Mouse (Mus musculus) CH12.LX (cell line): ENCODE data around the gene Pbp2. TPM values are rescaled to one million over a fixed set of nuclear protein-coding genes. Genes with fewer than 3 reads are reported as not detected.

ENCODE experiments used
- DNase-seq: peaks from one replicate; pipeline ENCODE4 v3.0.0-alpha.2; 2013; ENCODE audit errors: extremely low read depth
- H3K27ac ChIP-seq: 2 replicates; pipeline ENCODE4 v1.5.1; 2012; ENCODE audit warnings: low read depth, mild to moderate bottlenecking, control low read depth, moderate library complexity; ENCODE audit not compliant: insufficient read depth
- H3K27me3 ChIP-seq: replicated peaks from 2 replicates; pipeline ENCODE3; 2012; ENCODE audit warnings: inconsistent platforms
- H3K36me3 ChIP-seq, 2 experiments: replicated peaks in 1 of 2; 2 replicates each; pipeline versions ENCODE3 to v1.6.1; 2012; ENCODE audit warnings: inconsistent platforms in 1 of 2, low read length in 1 of 2, mild to moderate bottlenecking in 1 of 2, mixed read lengths in 1 of 2, moderate library complexity in 1 of 2; ENCODE audit not compliant: control insufficient read depth in 1 of 2, insufficient read depth in 1 of 2
- H3K4me1 ChIP-seq, 2 experiments: 2 replicates each; pipeline ENCODE4 v1.6.1; 2012; ENCODE audit warnings: inconsistent platforms in 1 of 2, moderate library complexity in 1 of 2; ENCODE audit not compliant: insufficient read depth in 2 of 2, control insufficient read depth in 1 of 2
- H3K4me2 ChIP-seq: 2 replicates; pipeline ENCODE4 v1.6.1; 2012; ENCODE audit warnings: low read depth, mild to moderate bottlenecking, control low read depth; ENCODE audit not compliant: poor library complexity, insufficient read depth, severe bottlenecking
- H3K4me3 ChIP-seq, 3 experiments: fragments of 150-350 bp in 1 of 3; sonication (generic) in 1 of 3; replicated peaks in 1 of 3; 2 replicates each; pipeline versions ENCODE3 to v1.5.1; 2011 to 2012; ENCODE audit warnings: low read depth in 2 of 3, low read length in 2 of 3, mild to moderate bottlenecking in 2 of 3, moderate library complexity in 2 of 3, control low read depth in 1 of 3, improper control_type of control experiment in 1 of 3, inconsistent platforms in 1 of 3, mixed read lengths in 1 of 3; ENCODE audit not compliant: poor library complexity in 1 of 3
- H3K79me2 ChIP-seq: replicated peaks from 2 replicates; pipeline ENCODE4 v1.6.1; 2012; ENCODE audit warnings: mild to moderate bottlenecking, moderate library complexity; ENCODE audit not compliant: control insufficient read depth, poor library complexity, insufficient read depth, severe bottlenecking; ENCODE audit errors: extremely low read depth
- H3K9ac ChIP-seq: 2 replicates; pipeline ENCODE4 v1.6.1; 2012; ENCODE audit warnings: low read depth, mild to moderate bottlenecking, control low read depth, moderate library complexity; ENCODE audit not compliant: insufficient read depth
- H3K9me3 ChIP-seq: replicated peaks from 2 replicates; pipeline ENCODE3; 2012; ENCODE audit warnings: low read length, inconsistent platforms, mixed read lengths
- BHLHE40 ChIP-seq: IDR thresholded peaks from 2 replicates; pipeline ENCODE4 v1.6.1; 2011; ENCODE audit warnings: mild to moderate bottlenecking, low read depth, low read length, improper control_type of control experiment
- CHD1 ChIP-seq: IDR thresholded peaks from 2 replicates; pipeline ENCODE4 v1.6.1; 2012; ENCODE audit warnings: low read depth, low read length, improper control_type of control experiment, inconsistent platforms
- CHD2 ChIP-seq: IDR thresholded peaks from 2 replicates; pipeline ENCODE4 v1.6.1; 2011; ENCODE audit warnings: low read length, improper control_type of control experiment
- CTCF ChIP-seq, 2 experiments: IDR thresholded peaks in 1 of 2; conservative IDR thresholded peaks in 1 of 2; 2 replicates each; pipeline ENCODE4 v1.5.1; 2011 to 2012; ENCODE audit warnings: low read depth in 2 of 2, low read length in 2 of 2, improper control_type of control experiment in 1 of 2, inconsistent platforms in 1 of 2, mild to moderate bottlenecking in 1 of 2, moderate library complexity in 1 of 2
- E2F4 ChIP-seq: IDR thresholded peaks from 2 replicates; pipeline ENCODE4 v1.6.1; 2011; ENCODE audit warnings: low read depth, low read length, improper control_type of control experiment; ENCODE audit not compliant: insufficient replicate concordance
- ELF1 ChIP-seq: IDR thresholded peaks from 2 replicates; pipeline ENCODE4 v1.6.1; 2014; ENCODE audit warnings: low read depth, mild to moderate bottlenecking, inconsistent platforms, low read length, improper control_type of control experiment
- IRF4 ChIP-seq: IDR thresholded peaks from 2 replicates; pipeline ENCODE4 v1.6.1; 2014; ENCODE audit warnings: low read depth, mild to moderate bottlenecking, inconsistent platforms, low read length, improper control_type of control experiment
- JUND ChIP-seq: conservative IDR thresholded peaks from 2 replicates; pipeline ENCODE4 v1.6.1; 2011; ENCODE audit warnings: low read depth, low read length, improper control_type of control experiment
- KAT2A ChIP-seq: IDR thresholded peaks from 2 replicates; pipeline ENCODE4 v1.6.1; 2012; ENCODE audit warnings: low read length, improper control_type of control experiment, inconsistent platforms; ENCODE audit not compliant: insufficient replicate concordance
- MAX ChIP-seq: IDR thresholded peaks from 2 replicates; pipeline ENCODE4 v1.6.1; 2011; ENCODE audit warnings: low read length, improper control_type of control experiment
- MAZ ChIP-seq: IDR thresholded peaks from 2 replicates; pipeline ENCODE4 v1.6.1; 2012; ENCODE audit warnings: low read depth, mild to moderate bottlenecking, inconsistent platforms, low read length, improper control_type of control experiment, moderate library complexity
- MEF2A ChIP-seq: IDR thresholded peaks from 2 replicates; pipeline ENCODE4 v1.6.1; 2014; ENCODE audit warnings: low read depth, mild to moderate bottlenecking, inconsistent platforms, low read length, improper control_type of control experiment, borderline replicate concordance
- MXI1 ChIP-seq: IDR thresholded peaks from 2 replicates; pipeline ENCODE4 v1.6.1; 2011; ENCODE audit warnings: mild to moderate bottlenecking, low read depth, low read length, improper control_type of control experiment
- MYC ChIP-seq: IDR thresholded peaks from 2 replicates; pipeline ENCODE4 v1.6.1; 2011; ENCODE audit warnings: low read depth, mild to moderate bottlenecking, improper control_type of control experiment, low read length
- NELFE ChIP-seq: IDR thresholded peaks from 2 replicates; pipeline ENCODE4 v1.6.1; 2011; ENCODE audit warnings: low read depth, low read length, improper control_type of control experiment
- NRF1 ChIP-seq: IDR thresholded peaks from 2 replicates; pipeline ENCODE4 v1.6.1; 2014; ENCODE audit warnings: low read depth, mild to moderate bottlenecking, inconsistent platforms, low read length, improper control_type of control experiment, moderate library complexity
- POLR2A ChIP-seq: IDR thresholded peaks from 2 replicates; pipeline ENCODE4 v1.6.1; 2011; ENCODE audit warnings: low read depth, mild to moderate bottlenecking, improper control_type of control experiment, low read length
- POLR2AphosphoS2 ChIP-seq: IDR thresholded peaks from 2 replicates; pipeline ENCODE4 v1.6.1; 2011; ENCODE audit warnings: low read depth, low read length, improper control_type of control experiment
- RAD21 ChIP-seq: IDR thresholded peaks from 2 replicates; pipeline ENCODE4 v1.6.1; 2011; ENCODE audit warnings: low read depth, mild to moderate bottlenecking, low read length, improper control_type of control experiment, moderate library complexity
- RCOR1 ChIP-seq: conservative IDR thresholded peaks from 2 replicates; pipeline ENCODE4 v1.6.1; 2012; ENCODE audit warnings: low read depth, mild to moderate bottlenecking, inconsistent platforms, low read length, improper control_type of control experiment
- SIN3A ChIP-seq: IDR thresholded peaks from 2 replicates; pipeline ENCODE4 v1.6.1; 2012; ENCODE audit warnings: low read length, improper control_type of control experiment, inconsistent platforms
- SMC3 ChIP-seq: IDR thresholded peaks from 2 replicates; pipeline ENCODE4 v1.6.1; 2011; ENCODE audit warnings: low read depth, low read length, improper control_type of control experiment
- ZC3H11A ChIP-seq: IDR thresholded peaks from 2 replicates; pipeline ENCODE4 v1.6.1; 2012; ENCODE audit warnings: low read depth, mild to moderate bottlenecking, inconsistent platforms, low read length, improper control_type of control experiment
- ZMIZ1 ChIP-seq: IDR thresholded peaks from 2 replicates; pipeline ENCODE4 v1.6.1; 2012; ENCODE audit warnings: low read depth, mild to moderate bottlenecking, inconsistent platforms, low read length, improper control_type of control experiment
- dilution Hi-C: fragments of 300-500 bp; cut with MboI; formaldehyde crosslinking; loops from 2 replicates; pipeline ENCODE4 v1.14.3; 2020; ENCODE audit warnings: low sequenced_read_pairs; ENCODE audit not compliant: extremely low pct_unique_long_range_greater_than_20kb, extremely low pct_ligation_motif_present
- in situ Hi-C: fragments of 300-500 bp; cut with MboI; formaldehyde crosslinking; loops from 3 replicates; pipeline ENCODE4 v1.14.3; 2019; ENCODE audit warnings: low sequenced_read_pairs, low pct_ligation_motif_present, low pct_unique_long_range_greater_than_20kb, mixed read lengths
- polyA plus RNA-seq: library from polyadenylated mRNA; unstranded; fragments of >175 nt; gene quantifications from 2 replicates; pipeline ENCODE4 v1.2.1, GENCODE M21; 2012; ENCODE audit warnings: low read depth; ENCODE audit not compliant: insufficient read length
- total RNA-seq, 2 experiments: library from RNA; depleted of rRNA; stranded (reverse); fragments of 300-350 nt in 1 of 2; fragments of >200 nt in 1 of 2; gene quantifications; 2 replicates each; pipeline ENCODE4 v1.2.3; 2012 to 2014

Pbp2 gene
- total and polyA plus RNA-seq, 3 experiments: not detected

- dilution Hi-C loops (no loop called here), in situ Hi-C loops (no loop called here)
- Histone ChIP-seq H3K36me3 (no peaks in the 10 kb centered on the region), H3K4me2 (no peak overlapping the region), H3K9ac (no peak overlapping the region), H3K27me3 (no peaks in the 10 kb centered on the region), H3K4me3 (no peak overlapping the region), H3K4me1 (peaks cover 0 to 13% of the 10 kb centered on the region in 2 experiments; a peak in 3 of 4 replicates), H3K9me3 (no peaks in the 10 kb centered on the region), H3K27ac (no peak overlapping the region), H3K79me2 (no peaks in the 10 kb centered on the region)
- TF ChIP-seq E2F4 (no peak), NELFE (no peak), MEF2A (no peak), ZC3H11A (no peak), NRF1 (no peak), ZMIZ1 (no peak), SMC3 (no peak), CHD2 (no peak), RAD21 (no peak), MAZ (no peak), MXI1 (no peak), CTCF (conservative IDR thresholded peaks at IDR 0.05 in 1 of 2, IDR thresholded peaks at IDR 0.05 in 1 of 2; ENCODE audit: low read depth in 2 of 2, low read length in 2 of 2) (no peak), POLR2A (no peak), ELF1 (no peak), POLR2AphosphoS2 (no peak), MYC (no peak), SIN3A (no peak), IRF4 (no peak), KAT2A (no peak), MAX (no peak)
- no peak for DNase-seq
These were observed 37.1 kb downstream of the Pbp2 start for GRCm38 (mm10) chr6:135273066-135273465.

GRCm38 (mm10) chr6:135271761-135272160 lies 38.4 kb downstream of the Pbp2 start:
- Histone ChIP-seq H3K79me2 (no peaks in the 10 kb centered on the region), H3K27ac (no peak overlapping the region), H3K36me3 (no peaks in the 10 kb centered on the region), H3K4me3 (no peak overlapping the region), H3K4me2 (no peak overlapping the region), H3K4me1 (peaks cover 0 to 13% of the 10 kb centered on the region in 2 experiments; a peak in 2 of 4 replicates), H3K27me3 (no peaks in the 10 kb centered on the region), H3K9me3 (no peaks in the 10 kb centered on the region), H3K9ac (no peak overlapping the region)
- dilution Hi-C loops (no loop called here), in situ Hi-C loops (no loop called here)
- no peak for TF ChIP-seq RAD21
- TF ChIP-seq BHLHE40: no peak
- TF ChIP-seq CHD2: no peak
- no peak for TF ChIP-seq RCOR1
- no peak for TF ChIP-seq JUND
- TF ChIP-seq MAX: no peak
- TF ChIP-seq CTCF (conservative IDR thresholded peaks at IDR 0.05 in 1 of 2, IDR thresholded peaks at IDR 0.05 in 1 of 2; ENCODE audit: low read depth in 2 of 2, low read length in 2 of 2): no peak
- TF ChIP-seq CHD1: no peak
- no peak for TF ChIP-seq ELF1
- TF ChIP-seq ZC3H11A: no peak
- DNase-seq: no peak
